Mouse (Mus musculus) adrenal gland, adult 18-20 months (tissue): ENCODE measurements at regions not wholly inside any gene's neighbourhood (a gene's known extent, or its start where the extent isn't known, plus 50 kb on each side); places are given as distances from the start of the nearest gene placed in this dataset.
"Not testable (repeated sequence)": the region's sequence is repeated elsewhere in the genome, so short reads cannot be mapped to it uniquely, and the experiment has no call there.

ENCODE experiments used
- DNase-seq, 2 experiments: peaks; one replicate each; pipeline ENCODE4 v3.0.0; 2021 to 2022; ENCODE audit warnings: low spot score in 2 of 2

DNA sequence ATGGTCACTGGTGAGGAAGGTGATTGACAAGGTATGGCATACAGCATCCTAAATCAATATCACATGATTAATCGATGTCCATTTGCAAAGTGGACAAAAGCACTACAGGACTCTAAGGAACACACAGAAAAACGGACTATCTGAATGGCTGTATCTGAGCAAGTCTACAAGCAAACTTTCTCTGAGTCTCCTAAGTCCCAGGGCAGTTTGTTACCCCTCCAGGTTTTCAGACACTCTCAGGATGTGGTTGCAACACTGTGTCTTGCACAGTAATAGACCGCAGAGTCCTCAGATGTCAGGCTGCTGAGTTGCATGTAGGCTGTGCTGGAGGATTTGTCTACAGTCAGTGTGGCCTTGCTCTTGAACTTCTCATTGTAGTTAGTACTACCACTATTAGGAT, 540.2 kb upstream of the Zfp386 start:
- not testable (repeated sequence) for DNase-seq

DNA sequence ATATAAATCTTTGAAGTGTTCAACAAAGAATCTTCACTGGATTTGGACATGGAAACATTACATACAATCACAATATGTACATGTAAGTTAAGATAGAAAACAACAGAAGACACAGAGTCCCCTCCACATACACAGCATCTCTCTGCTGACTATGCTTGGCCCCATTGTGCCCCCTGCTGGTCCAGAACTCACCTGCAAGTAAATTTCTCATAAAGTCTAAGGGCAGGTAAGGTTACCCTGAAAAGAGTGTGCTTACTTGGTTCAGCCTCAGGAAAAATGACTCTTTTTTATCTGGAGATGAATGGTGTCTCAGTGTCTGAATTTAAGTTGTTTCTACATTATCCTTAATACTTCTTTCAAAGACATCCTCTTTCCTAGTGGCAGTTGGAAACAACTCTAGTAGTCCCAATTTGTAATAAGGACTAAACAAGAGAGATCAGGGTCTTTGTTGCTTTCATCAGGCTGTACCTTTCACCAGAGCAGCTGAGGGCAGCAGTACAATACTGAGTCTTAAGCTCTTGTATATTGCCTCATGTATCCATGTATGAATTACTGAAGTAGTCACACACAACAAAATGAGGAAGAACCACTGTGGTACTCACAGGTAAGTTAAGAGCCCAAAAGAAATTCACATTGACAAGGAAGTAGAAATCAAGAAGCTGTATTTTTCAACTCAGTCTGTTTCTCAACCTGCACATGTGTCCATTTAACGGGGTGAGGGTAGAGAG, 538.7 kb upstream of the Zfp386 start:
- not testable (repeated sequence) for DNase-seq

DNA sequence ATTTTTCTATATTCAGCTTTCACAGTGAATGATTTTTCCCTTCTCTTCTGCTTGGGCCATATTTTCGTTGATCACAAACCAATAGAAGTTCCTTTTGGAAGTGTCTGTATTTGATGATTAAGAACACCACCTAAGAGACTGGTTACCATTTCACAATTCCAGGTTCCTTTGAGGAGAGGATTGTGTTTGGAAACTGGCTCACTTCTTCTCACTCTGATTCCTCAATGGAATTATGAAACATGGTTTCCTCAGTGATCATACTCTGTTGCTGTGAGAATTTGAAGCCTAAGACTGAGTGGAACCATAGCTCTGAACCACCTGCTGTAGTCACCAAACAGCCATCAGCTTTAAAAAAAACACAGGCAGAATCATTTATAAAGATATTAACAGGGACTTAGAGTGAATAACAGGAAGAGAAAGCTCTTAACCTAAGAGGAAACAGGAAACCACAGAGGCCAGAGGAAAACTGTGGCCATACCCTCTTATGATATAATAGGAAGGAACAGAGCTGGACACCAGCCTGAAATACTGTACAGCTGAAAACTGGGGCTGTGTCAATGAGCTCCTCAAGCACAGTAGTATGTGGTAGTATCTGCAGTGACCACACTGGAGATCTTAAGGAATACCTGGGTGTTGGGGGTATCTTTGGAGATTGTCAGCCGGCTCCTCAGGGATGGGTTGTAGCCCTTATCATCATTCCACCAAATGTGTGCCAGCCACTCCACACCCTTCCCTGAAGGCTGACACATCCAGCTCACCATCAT, 528.6 kb upstream of the Zfp386 start:
- DNase-seq: not testable (repeated sequence)

DNA sequence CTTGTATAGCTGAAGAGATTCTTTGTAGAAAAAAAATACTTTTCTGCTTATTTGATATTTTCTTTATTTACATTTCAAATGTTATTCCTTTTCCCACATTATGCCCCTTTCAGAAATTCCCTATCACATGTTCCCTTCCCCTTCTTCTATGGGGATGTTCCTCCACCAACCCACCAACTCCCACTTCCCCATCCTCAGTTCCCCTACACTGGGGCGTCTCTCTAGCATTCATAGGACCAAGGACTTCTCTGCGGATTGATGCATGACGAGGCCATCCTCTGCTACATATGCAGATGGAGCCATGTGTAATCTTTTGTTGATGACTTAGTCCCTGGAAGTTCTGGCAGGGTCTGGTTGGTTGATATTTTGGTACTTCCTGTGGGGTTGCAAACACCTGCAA, 520.5 kb upstream of the Zfp386 start:
- no peak for DNase-seq

DNA sequence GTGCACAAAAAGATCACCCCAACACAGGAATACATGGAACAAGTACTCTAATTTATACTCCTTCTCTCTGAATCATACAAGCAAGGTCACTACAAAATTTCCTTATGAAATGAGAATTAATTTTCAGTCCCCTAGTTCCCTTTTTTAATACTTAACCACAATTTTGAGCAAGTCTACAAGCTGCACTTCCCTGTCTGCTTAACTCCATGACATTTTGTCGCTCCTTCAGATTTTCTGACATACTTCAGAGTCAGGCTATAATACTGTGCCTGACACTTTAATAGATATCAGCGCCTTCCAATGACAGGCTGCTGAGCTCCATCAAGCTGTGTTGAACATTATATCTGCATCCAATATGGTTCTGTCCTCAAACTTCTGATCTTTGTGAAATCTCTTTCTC, 505.0 kb upstream of the Zfp386 start:
- DNase-seq: no peak

DNA sequence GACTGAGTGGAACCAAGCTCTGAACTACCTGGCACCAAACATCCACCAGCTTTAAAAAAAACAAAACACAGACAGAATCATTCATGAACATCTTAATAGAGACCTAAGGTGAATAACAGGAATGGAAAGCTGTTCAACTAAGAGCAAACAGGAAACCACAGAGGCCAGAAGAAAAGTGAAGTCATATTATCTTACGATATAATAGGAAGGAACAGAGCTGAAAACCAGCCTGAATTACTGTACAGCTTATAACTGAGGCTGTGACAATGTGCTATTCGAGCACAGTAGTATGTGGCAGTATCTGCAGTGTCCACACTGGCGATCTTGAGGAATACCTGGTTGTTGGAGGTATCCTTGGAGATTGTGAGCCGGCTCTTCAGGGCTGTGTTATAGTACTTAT, 480.6 kb upstream of the Zfp386 start:
- not testable (repeated sequence) for DNase-seq

DNA sequence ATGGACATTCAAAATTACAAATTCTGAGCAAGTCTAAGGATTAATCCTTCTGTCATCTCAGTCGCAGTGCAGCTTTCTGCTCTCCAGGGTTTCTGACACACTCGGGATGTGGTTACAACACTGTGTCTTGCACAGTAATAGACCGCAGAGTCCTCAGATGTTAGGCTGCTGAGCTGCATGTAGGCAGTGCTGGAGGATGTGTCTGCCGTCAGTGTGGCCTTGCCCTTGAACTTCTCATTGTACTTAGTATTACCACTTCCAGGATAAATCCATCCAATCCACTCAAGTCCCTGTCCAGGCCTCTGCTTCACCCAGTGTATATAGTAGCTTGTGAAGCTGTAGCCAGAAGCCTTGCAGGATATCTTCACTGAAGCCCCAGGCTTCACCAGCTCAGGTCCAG, 454.5 kb upstream of the Zfp386 start:
- DNase-seq: not testable (repeated sequence)

DNA sequence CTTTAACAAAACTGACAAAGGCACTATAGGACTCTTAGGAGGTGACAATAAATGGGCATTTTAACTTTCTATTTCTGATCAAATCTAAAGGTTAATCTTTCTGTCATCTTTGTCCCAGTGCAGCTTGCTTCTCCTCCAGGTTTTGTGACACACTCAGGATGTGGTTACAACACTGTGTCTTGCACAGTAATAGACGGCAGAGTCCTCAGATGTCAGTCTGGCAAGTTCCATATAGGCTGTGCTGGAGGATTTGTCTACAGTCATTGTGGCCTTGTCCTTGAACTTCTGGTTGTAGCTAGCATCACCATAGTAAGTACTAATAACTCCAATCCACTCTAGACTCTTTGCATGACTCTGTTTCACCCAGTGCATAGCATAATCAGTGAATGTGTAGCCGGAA, 443.8 kb upstream of the Zfp386 start:
- DNase-seq: no peak

DNA sequence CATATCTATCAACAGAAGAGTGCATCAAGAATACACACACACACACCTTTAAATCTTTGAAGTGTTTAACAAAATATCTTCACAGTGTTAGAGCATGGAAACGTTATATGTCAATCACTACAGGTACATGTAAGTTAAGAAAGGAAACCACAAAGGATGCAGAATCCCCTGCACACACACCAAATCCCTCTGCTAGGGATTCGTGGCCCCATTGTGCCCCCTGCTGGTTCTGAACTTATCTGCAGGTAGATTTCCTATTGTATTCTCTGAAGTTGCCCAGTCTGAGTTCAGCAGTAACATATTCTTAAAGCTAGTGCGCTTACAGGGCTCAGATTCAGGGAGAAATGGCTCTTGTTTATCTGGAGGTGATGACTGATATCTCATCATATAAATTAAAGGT, 442.6 kb upstream of the Zfp386 start:
- no peak for DNase-seq

DNA sequence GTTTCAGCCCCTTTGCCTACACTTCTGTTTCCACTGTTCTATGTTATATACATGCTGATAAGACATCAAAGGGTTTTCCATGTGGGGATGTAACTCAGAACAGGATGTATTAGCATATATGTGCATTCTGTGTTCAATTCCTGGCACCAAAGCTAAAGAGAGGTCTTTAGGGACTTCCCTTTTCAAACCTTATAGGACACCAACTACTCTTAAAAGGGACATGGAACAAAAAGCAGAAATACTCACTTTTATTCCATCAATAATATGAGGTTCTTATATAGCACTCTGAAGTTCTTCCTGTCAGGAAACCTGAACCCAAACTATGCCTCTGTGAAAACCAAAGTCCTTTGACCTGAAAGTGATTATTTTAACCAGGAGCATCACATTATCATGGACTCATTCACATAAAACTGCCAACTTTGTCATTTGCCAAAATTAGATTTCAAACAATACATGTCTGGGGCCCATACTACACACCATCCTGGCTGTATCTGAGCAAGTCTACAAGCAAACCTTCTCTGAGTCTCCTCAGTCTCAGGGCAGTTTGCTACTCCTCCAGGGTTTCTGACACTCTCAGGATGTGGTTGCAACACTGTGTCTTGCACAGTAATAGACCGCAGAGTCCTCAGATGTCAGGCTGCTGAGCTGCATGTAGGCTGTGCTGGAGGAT, 424.8 kb upstream of the Zfp386 start:
- not testable (repeated sequence) for DNase-seq

DNA sequence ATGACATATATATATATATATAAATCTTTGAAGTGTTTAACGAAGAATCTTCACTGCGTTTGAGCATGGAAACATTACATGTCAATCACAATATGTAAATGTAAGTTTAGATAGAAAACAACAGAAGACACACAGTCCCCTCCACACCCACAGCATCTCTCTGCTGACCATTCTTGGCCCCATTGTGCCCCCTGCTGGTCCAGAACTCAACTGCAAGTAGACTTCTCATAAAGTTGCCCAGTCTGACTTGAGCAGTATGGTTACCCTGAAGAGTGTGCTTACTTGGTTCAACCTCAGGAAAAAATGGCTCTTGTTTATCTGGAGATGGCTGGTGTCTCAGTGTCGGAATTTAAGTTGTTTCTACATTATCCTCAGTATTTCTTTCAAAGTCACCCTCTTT, 423.3 kb upstream of the Zfp386 start:
- DNase-seq: peak in 1 of 2 experiments; percentile 19

DNA sequence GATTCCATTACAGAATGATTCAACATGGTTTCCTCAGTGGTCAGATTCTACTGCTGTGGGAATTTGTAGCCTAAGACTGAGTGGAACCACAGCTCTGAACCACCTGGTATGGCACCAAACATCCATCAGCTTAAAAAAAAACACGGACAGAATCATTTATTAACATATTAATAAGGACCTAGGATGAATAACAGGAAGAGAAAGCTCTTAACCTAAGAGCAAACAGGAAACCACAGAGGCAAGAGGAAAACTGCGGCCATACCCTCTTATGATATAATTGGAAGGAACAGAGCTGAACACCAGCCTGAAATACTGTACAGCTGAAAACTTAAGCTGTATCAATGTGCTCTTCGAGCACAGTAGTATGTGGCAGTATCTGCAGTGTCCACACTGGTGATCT, 399.9 kb upstream of the Zfp386 start:
- no peak for DNase-seq

DNA sequence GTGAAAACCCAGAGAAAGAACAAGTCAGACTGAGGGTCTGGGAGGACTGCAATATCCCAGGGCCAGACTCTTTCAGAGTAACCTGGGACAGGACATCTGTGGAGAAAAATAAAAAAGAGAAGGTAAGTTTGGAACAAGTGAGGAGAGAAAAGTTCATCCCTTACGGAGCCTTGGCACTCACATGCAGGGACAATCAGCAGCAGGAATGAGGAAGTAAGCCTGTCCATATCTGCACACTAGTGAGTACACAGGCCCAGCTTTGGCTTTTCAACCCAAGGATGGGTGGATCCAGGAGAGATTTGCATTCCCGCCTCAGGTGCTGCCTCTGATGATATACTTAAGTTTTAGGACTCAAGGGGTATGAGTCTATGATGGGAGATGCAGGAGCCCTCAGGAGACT, 399.4 kb upstream of the Zfp386 start:
- not testable (repeated sequence) for DNase-seq

DNA sequence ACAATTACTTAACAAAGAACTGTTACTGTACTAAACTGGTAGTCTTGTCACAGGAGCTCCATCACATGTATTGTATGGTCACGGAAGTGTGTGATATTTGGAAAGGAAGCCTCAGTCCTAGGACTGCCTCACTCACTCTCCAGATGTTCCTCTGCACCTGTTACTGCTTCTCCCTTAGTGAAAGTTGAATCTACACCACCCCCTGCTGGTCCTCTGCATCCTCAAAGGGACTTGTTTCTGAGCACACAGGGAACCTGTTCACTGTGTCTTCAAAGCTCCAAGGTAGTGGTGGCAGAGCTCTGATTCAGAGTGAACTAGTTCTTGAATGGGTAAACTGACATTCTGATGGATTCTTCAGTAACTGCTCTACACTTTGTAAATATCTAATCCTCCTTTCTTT, 391.7 kb upstream of the Zfp386 start:
- no peak for DNase-seq

DNA sequence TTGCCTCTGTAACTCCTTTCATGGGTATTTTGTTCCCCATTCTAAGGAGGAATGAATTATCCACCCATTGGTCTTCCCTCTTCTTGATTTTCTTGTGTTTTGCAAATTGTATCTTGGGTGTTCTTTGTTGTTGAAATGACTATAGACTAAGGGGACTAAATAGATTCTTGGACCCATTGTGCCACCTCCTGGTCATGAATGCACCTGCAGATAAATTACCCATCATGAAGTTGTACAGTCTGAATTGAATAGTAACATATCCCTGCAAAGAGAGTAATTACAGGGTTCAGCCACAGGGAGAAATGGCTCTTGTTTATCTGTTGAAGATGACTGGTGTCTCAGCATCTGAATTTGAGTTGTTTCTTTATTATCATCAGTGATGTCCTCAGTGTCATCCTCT, 383.4 kb upstream of the Zfp386 start:
- not testable (repeated sequence) for DNase-seq

DNA sequence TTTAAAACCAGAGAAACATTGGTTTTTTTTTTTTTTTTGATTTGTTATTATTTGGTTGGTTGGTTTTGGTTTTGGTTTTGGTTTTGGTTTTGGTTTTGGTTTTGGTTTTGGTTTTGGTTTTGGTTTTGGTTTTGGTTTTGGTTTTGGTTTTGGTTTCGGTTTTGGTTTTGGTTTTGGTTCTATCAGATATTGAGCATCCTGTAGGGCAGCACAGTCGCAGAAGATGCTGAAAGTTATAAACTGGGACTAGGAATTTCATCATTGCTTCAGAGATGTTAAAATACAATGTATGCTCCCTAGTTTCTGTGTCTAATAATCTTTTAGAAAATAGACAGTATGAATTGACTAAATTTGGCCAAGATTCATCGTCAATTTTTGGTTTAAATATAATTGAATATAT, 375.8 kb upstream of the Zfp386 start:
- DNase-seq: not testable (repeated sequence)

DNA sequence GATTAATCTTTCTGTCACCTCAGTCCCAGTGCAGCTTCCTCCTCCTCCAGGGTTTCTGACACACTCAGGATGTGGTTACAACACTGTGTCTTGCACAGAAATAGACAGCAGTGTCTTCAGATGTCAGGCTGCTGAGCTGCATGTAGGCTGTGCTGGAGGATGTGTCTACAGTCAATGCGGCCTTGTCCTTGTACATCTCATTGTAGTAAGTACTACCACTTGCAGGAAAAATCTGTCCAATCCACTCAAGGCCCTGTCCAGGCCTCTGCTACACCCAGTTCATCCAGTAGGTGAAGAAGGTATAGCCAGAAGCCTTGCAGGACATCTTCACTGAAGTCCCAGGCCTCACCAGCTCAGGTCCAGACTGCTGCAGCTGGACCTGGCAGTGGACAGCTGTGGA, 355.7 kb upstream of the Zfp386 start:
- DNase-seq: no peak

DNA sequence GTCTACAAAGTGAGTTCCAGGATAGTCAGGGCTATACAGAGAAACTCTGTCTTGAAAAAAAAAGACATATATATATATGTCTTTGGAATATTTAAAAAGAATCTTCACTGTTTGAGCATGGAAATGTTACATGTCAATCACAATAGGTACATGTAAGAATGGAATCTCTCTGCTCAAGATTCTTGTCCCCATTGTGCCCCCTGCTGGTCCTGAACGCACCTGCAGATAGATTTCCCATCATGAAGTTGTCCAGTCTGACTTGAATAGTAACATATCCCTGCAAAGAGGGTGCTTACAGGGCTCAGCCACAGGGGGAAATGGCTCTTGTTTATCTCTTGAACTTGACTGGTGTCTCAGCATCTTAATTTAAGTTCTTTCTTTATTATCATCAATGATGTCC, 337.7 kb upstream of the Zfp386 start:
- not testable (repeated sequence) for DNase-seq

DNA sequence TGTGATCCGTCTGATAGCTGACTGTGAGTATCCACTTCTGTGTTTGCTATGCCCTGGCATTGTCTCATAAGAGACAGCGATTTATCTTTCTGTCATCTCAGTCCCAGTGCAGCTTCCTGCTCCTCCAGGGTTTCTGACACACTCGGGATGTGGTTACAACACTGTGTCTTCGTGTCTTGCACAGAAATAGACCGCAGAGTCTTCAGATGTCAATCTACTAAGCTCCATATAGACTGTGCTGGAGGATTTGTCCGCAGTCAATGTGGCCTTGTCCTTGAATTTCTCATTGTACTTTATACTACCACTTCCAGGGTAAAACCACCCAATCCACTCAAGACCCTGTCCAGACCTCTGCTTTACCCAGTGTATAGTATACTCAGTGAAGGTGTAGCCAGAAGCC, 305.5 kb upstream of the Zfp386 start:
- DNase-seq: not testable (repeated sequence)

DNA sequence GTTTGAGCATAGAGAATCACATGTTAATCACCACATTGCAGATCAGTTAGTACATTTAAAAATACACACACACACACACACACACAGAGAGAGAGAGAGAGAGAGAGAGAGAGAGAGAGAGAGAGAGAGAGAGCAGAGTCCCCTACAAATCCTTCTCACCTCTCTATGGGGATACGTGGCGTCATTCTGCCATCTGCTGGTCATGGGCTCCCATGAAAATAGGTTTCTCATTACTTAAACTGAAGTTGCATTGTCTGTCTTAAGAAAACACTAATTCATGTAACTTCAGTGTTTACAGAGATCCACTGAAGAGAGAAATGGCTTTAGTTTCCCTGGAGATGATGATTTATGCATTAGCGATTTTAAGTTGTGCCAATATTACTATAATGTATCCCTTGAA, 297.9 kb upstream of the Zfp386 start:
- not testable (repeated sequence) for DNase-seq

DNA sequence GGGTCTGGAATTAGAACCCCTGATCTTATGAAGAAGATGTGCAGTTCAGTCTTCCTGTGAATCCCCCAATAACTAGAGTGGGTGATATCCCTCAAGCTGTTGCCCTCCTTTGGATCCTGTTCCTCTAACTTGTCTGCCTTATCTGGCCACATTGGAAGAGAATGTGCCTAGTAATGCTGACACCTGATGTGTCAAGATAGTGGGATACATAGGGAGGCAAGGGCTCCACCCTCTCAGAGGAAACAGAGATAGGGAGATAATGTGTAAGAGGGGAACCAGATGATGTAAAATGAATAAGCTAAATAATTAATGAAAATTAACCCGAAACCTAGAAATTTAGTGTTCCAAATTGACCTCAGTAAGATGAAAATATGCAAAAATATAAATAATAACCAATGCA, 294.4 kb upstream of the Zfp386 start:
- not testable (repeated sequence) for DNase-seq

DNA sequence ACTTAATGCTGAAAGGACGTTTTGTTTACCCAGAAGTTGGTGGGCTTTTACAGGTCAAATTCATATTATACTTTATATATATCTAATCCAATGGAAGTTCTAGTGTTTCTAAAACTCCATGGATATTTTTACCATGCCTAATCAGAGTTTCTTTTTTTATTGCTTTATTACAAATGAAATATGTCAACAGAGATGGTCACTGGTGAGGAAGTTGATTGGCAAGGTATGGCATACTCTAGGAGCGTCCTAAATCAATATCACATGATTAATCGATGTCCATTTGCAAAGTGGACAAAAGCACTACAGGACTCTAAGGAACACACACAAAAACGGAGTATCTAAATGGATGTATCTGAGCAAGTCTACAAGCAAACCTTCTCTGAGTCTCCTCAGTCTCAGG, 290.0 kb upstream of the Zfp386 start:
- not testable (repeated sequence) for DNase-seq
